Mouse (Mus musculus) limb, embryonic 13.5 days (tissue): ENCODE measurements around the gene Abhd11. TPM values are rescaled to one million over a fixed set of nuclear protein-coding genes. Genes with fewer than 3 reads are reported as not detected.

Experiments
- ATAC-seq: fragments of 200-750 bp; cut with Nextera tagmentation; 2 replicates; pipeline ENCODE4 v1.8.0; 2017; ENCODE audit warnings: low read depth, moderate number of reproducible peaks, moderate TSS enrichment; ENCODE audit not compliant: low FRiP score
- H3K27ac ChIP-seq: fragments of 300-500 bp; sonication (generic); 2 replicates; pipeline ENCODE4 v1.5.1; 2015; ENCODE audit warnings: inconsistent platforms, mild to moderate bottlenecking, moderate library complexity
- H3K27me3 ChIP-seq: fragments of 300-500 bp; sonication (generic); 2 replicates; pipeline ENCODE4 v1.6.1; 2015; ENCODE audit warnings: mild to moderate bottlenecking, inconsistent platforms
- H3K36me3 ChIP-seq: fragments of 300-500 bp; sonication (generic); 2 replicates; pipeline ENCODE4 v1.6.1; 2015; ENCODE audit warnings: inconsistent platforms, mild to moderate bottlenecking, moderate library complexity
- H3K4me1 ChIP-seq: fragments of 300-500 bp; sonication (generic); 2 replicates; pipeline ENCODE4 v1.6.1; 2015; ENCODE audit warnings: inconsistent platforms
- H3K4me2 ChIP-seq: fragments of 300-500 bp; sonication (generic); replicated peaks from 2 replicates; pipeline ENCODE4 v1.6.1; 2015; ENCODE audit warnings: inconsistent platforms, mild to moderate bottlenecking, moderate library complexity
- H3K4me3 ChIP-seq: fragments of 300-500 bp; sonication (generic); 2 replicates; pipeline ENCODE4 v1.5.1; 2015; ENCODE audit warnings: moderate library complexity, mild to moderate bottlenecking, inconsistent platforms
- H3K9ac ChIP-seq: fragments of 300-500 bp; sonication (generic); 2 replicates; pipeline ENCODE4 v1.6.1; 2015; ENCODE audit warnings: mild to moderate bottlenecking, inconsistent platforms
- H3K9me3 ChIP-seq: fragments of 300-500 bp; sonication (generic); 2 replicates; pipeline ENCODE4 v1.6.1; 2016; ENCODE audit warnings: inconsistent platforms
- WGBS: fragments of 180-500 bp; shearing (Covaris S2); methylation state at CpG from one replicate; pipeline ENCODE4 v1.1.7; 2015; 5-methylcytosine and 5-hydroxymethylcytosine counted together
- polyA plus RNA-seq: library from polyadenylated mRNA; unstranded; fragments of >200 nt; fragmentation: Nextera tagmentation; extraction: Ambion mirVana; gene quantifications from 2 replicates; pipeline ENCODE4 v1.2.1, GENCODE M21; 2015

The Abhd11 gene
- polyA plus RNA-seq, 1 experiment from 2014 or later, result 55.1 TPM

- H3K4me2 ChIP-seq, result no peak overlapping the region
- no peak for ATAC-seq
- H3K27me3 ChIP-seq, result no peaks in the 10 kb centered on the region
- no peak overlapping the region for H3K4me3 ChIP-seq
- H3K9me3 ChIP-seq, result no peaks in the 10 kb centered on the region
- WGBS, result 76% methylated on average over 7 of the region's 7 CpGs
- H3K4me1 ChIP-seq, result no peaks in the 10 kb centered on the region
- H3K36me3 ChIP-seq, result no peaks in the 10 kb centered on the region
- H3K27ac ChIP-seq, result no peak overlapping the region
- no peak overlapping the region for H3K9ac ChIP-seq
Observed at GRCm38 (mm10) chr5:134974294-134974693, 34.7 kb upstream of the Abhd11 start.

- Histone ChIP-seq H3K36me3 (no peaks in the 10 kb centered on the region), H3K9me3 (no peaks in the 10 kb centered on the region), H3K4me1 (no peaks in the 10 kb centered on the region), H3K9ac (no peak overlapping the region), H3K27me3 (no peaks in the 10 kb centered on the region), H3K4me2 (no peak overlapping the region), H3K4me3 (no peak overlapping the region), H3K27ac (no peak overlapping the region)
- ATAC-seq, result no peak
- WGBS, result 58% methylated on average over 2 of the region's 2 CpGs
Observed at GRCm38 (mm10) chr5:134974921-134975320, 34.0 kb upstream of the Abhd11 start.

- no peaks in the 10 kb centered on the region for H3K27me3 ChIP-seq
- 85% methylated on average over 2 of the region's 2 CpGs for WGBS
- H3K36me3 ChIP-seq, result no peaks in the 10 kb centered on the region
- H3K9me3 ChIP-seq, result no peaks in the 10 kb centered on the region
- no peaks in the 10 kb centered on the region for H3K4me1 ChIP-seq
- no peak overlapping the region for H3K4me2 ChIP-seq
- no peak overlapping the region for H3K9ac ChIP-seq
- H3K27ac ChIP-seq, result no peak overlapping the region
- ATAC-seq, result no peak
- no peak overlapping the region for H3K4me3 ChIP-seq
Observed at GRCm38 (mm10) chr5:134976164-134976563, 32.8 kb upstream of the Abhd11 start.

GRCm38 (mm10) chr5:134976577-134977250, 32.2 kb upstream of the Abhd11 start:
- Histone ChIP-seq H3K4me3 (no peak overlapping the region), H3K4me1 (no peaks in the 10 kb centered on the region), H3K9me3 (no peaks in the 10 kb centered on the region), H3K36me3 (no peaks in the 10 kb centered on the region), H3K27me3 (no peaks in the 10 kb centered on the region), H3K27ac (no peak overlapping the region), H3K9ac (no peak overlapping the region), H3K4me2 (no peak overlapping the region)
- no peak for ATAC-seq
- WGBS, result 83% methylated on average over 14 of the region's 14 CpGs

GRCm38 (mm10) chr5:134977837-134978236, 31.1 kb upstream of the Abhd11 start:
- WGBS, result 84% methylated on average over 4 of the region's 4 CpGs
- H3K9me3 ChIP-seq, result no peaks in the 10 kb centered on the region

GRCm38 (mm10) chr5:134981149-134981548, 27.8 kb upstream of the Abhd11 start:
- Histone ChIP-seq H3K9me3 (no peaks in the 10 kb centered on the region), H3K27me3 (peaks cover 31% of the 10 kb centered on the region), H3K4me3 (no peak overlapping the region), H3K4me2 (no peak overlapping the region), H3K36me3 (no peaks in the 10 kb centered on the region), H3K9ac (no peak overlapping the region), H3K27ac (no peak overlapping the region), H3K4me1 (peaks cover 9% of the 10 kb centered on the region)
- 72% methylated on average over 10 of the region's 10 CpGs for whole genome bisulfite sequencing
- ATAC-seq, result no peak

More at GRCm38 (mm10) chr5:134977837-134978236, 31.1 kb upstream of the Abhd11 start:
- H3K4me3 ChIP-seq, result no peak overlapping the region
- no peaks in the 10 kb centered on the region for H3K36me3 ChIP-seq
- H3K27me3 ChIP-seq, result no peaks in the 10 kb centered on the region
- no peak overlapping the region for H3K27ac ChIP-seq
- H3K4me1 ChIP-seq, result no peaks in the 10 kb centered on the region
- no peak for ATAC-seq
- no peak overlapping the region for H3K9ac ChIP-seq
- no peak overlapping the region for H3K4me2 ChIP-seq

- no peak overlapping the region for H3K4me2 ChIP-seq
- H3K9ac ChIP-seq, result no peak overlapping the region
- H3K9me3 ChIP-seq, result no peaks in the 10 kb centered on the region
- H3K4me1 ChIP-seq, result peaks cover 20% of the 10 kb centered on the region
- no peak for ATAC-seq
- no peak overlapping the region for H3K27ac ChIP-seq
- no peaks in the 10 kb centered on the region for H3K36me3 ChIP-seq
- H3K27me3 ChIP-seq, result peaks cover 51% of the 10 kb centered on the region
- WGBS, result 67% methylated on average over 1 of the region's 1 CpGs
- H3K4me3 ChIP-seq, result no peak overlapping the region
Observed at GRCm38 (mm10) chr5:134983111-134983510, 25.8 kb upstream of the Abhd11 start.

GRCm38 (mm10) chr5:134983771-134984170, 25.2 kb upstream of the Abhd11 start:
- Histone ChIP-seq H3K27me3 (peaks cover 56% of the 10 kb centered on the region), H3K9ac (no peak overlapping the region), H3K4me3 (no peak overlapping the region), H3K4me2 (no peak overlapping the region), H3K36me3 (no peaks in the 10 kb centered on the region), H3K9me3 (no peaks in the 10 kb centered on the region), H3K27ac (no peak overlapping the region), H3K4me1 (peaks cover 20% of the 10 kb centered on the region)
- no peak for ATAC-seq
- 21% methylated on average over 3 of the region's 3 CpGs for whole genome bisulfite sequencing

- Histone ChIP-seq H3K4me3 (peak within 1 kb of the TSS; percentile 35), H3K36me3 (no peaks in the 10 kb centered on the region), H3K27ac (no peak within 1 kb of the TSS), H3K9me3 (no peaks in the 10 kb centered on the region), H3K4me1 (peaks cover 20% of the 10 kb centered on the region), H3K27me3 (peaks cover 75% of the 10 kb centered on the region), H3K4me2 (peak within 1 kb of the TSS; percentile 59), H3K9ac (peak within 1 kb of the TSS; percentile 50; the same call in 1 of the 2 replicates)
- ATAC-seq, result peak; percentile 52; the same call in 1 of the 2 replicates
- 2% methylated on average over 25 of the region's 25 CpGs for WGBS
Observed at GRCm38 (mm10) chr5:134985633-134986297, 23.2 kb upstream of the Abhd11 start, which contains the start of gene Cldn3. Gene Cldn3, plus strand, starts transcription at chr5:134986214.

GRCm38 (mm10) chr5:134986298-134987268, 22.4 kb upstream of the Abhd11 start:
- H3K27ac ChIP-seq, result no peak overlapping the region
- H3K4me3 ChIP-seq, result peak overlapping the region; percentile 35
- H3K27me3 ChIP-seq, result peaks cover 76% of the 10 kb centered on the region
- H3K4me2 ChIP-seq, result peak overlapping the region; percentile 59
- H3K4me1 ChIP-seq, result peaks cover 20% of the 10 kb centered on the region
- H3K36me3 ChIP-seq, result no peaks in the 10 kb centered on the region
- 5% methylated on average over 79 of the region's 79 CpGs for WGBS
- no peaks in the 10 kb centered on the region for H3K9me3 ChIP-seq
- peak overlapping the region; percentile 50; the same call in 1 of the 2 replicates for H3K9ac ChIP-seq
- ATAC-seq, result peak; percentile 26; the same call in 1 of the 2 replicates

- no peak for ATAC-seq
- Histone ChIP-seq H3K27me3 (peaks cover 65% of the 10 kb centered on the region), H3K9ac (no peak overlapping the region), H3K4me1 (peaks cover 20% of the 10 kb centered on the region), H3K27ac (no peak overlapping the region), H3K4me3 (no peak overlapping the region), H3K4me2 (no peak overlapping the region), H3K9me3 (no peaks in the 10 kb centered on the region), H3K36me3 (no peaks in the 10 kb centered on the region)
- 49% methylated on average over 11 of the region's 11 CpGs for WGBS
Observed at GRCm38 (mm10) chr5:134989166-134989565, 19.8 kb upstream of the Abhd11 start.

- Histone ChIP-seq H3K9me3 (no peaks in the 10 kb centered on the region), H3K27ac (no peak overlapping the region), H3K4me1 (peaks cover 20% of the 10 kb centered on the region), H3K4me3 (no peak overlapping the region), H3K9ac (no peak overlapping the region), H3K4me2 (no peak overlapping the region), H3K36me3 (no peaks in the 10 kb centered on the region), H3K27me3 (peaks cover 59% of the 10 kb centered on the region)
- ATAC-seq, result no peak
- WGBS, result 49% methylated on average over 6 of the region's 6 CpGs
Observed at GRCm38 (mm10) chr5:134989741-134990140, 19.2 kb upstream of the Abhd11 start.
